Mouse (Mus musculus): ENCODE measurements at regions not wholly inside any gene's neighbourhood (a gene's known extent, or its start where the extent isn't known, plus 50 kb on each side); places are given as distances from the start of the nearest gene placed in this dataset.

GRCm38 (mm10) chr11:24226755-24227154, 148.9 kb downstream of the Bcl11a start:
- no peak for DNase-seq

- no peak for DNase-seq
Measured at GRCm38 (mm10) chr11:24233376-24233775, 155.5 kb downstream of the Bcl11a start.

- DNase-seq: no peak
Measured at GRCm38 (mm10) chr11:24233821-24234220, 156.0 kb downstream of the Bcl11a start.

GRCm38 (mm10) chr11:24234422-24234821, 156.6 kb downstream of the Bcl11a start:
- no peak for DNase-seq

GRCm38 (mm10) chr11:24235326-24235725, 157.5 kb downstream of the Bcl11a start:
- no peak for DNase-seq

- no peak for DNase-seq
Measured at GRCm38 (mm10) chr11:24239631-24240030, 161.8 kb downstream of the Bcl11a start.

- DNase-seq: no peak
Measured at GRCm38 (mm10) chr11:24242096-24242495, 164.2 kb downstream of the Bcl11a start.

- DNase-seq: no peak
Measured at GRCm38 (mm10) chr11:24242888-24243287, 165.0 kb downstream of the Bcl11a start.

- no peak for DNase-seq
Measured at GRCm38 (mm10) chr11:24245390-24245789, 167.5 kb downstream of the Bcl11a start.

- no peak for DNase-seq
Measured at GRCm38 (mm10) chr11:24246314-24246713, 168.5 kb downstream of the Bcl11a start.

- no peak for DNase-seq
Measured at GRCm38 (mm10) chr11:24247285-24247684, 169.4 kb downstream of the Bcl11a start.

GRCm38 (mm10) chr11:24251516-24251915, 173.7 kb downstream of the Bcl11a start:
- no peak for DNase-seq

- no peak for DNase-seq
Measured at GRCm38 (mm10) chr11:24255201-24256060, 177.6 kb downstream of the Bcl11a start.

- no peak for DNase-seq
Measured at GRCm38 (mm10) chr11:24257741-24258140, 179.9 kb downstream of the Bcl11a start.

- no peak for DNase-seq
Measured at GRCm38 (mm10) chr11:24258340-24258739, 180.5 kb downstream of the Bcl11a start.

- DNase-seq: no peak
Measured at GRCm38 (mm10) chr11:24259668-24260067, 181.8 kb downstream of the Bcl11a start.

GRCm38 (mm10) chr11:24269046-24269445, 191.2 kb downstream of the Bcl11a start:
- DNase-seq: no peak

GRCm38 (mm10) chr11:24281628-24282027, 203.8 kb downstream of the Bcl11a start:
- DNase-seq: no peak

- no peak for DNase-seq
Measured at GRCm38 (mm10) chr11:24282556-24282955, 204.7 kb downstream of the Bcl11a start.

GRCm38 (mm10) chr11:24286129-24287108, 208.6 kb downstream of the Bcl11a start:
- no peak for DNase-seq

GRCm38 (mm10) chr11:24293209-24293608, 215.4 kb downstream of the Bcl11a start:
- no peak for DNase-seq

GRCm38 (mm10) chr11:24293860-24294531, 216.1 kb downstream of the Bcl11a start:
- no peak for DNase-seq

Data from cerebellum, adult 9-10 months (tissue).